Mouse (Mus musculus) midbrain, postnatal 0 days (tissue): Measurements from ENCODE around the gene Ppp1cc. TPM values are rescaled to one million over a fixed set of nuclear protein-coding genes. Genes with fewer than 3 reads are reported as not detected.

Experiments
- ATAC-seq: fragments of 200-750 bp; cut with Nextera tagmentation; 2 replicates; pipeline ENCODE4 v1.8.0; 2017; ENCODE audit warnings: moderate number of reproducible peaks, mild to moderate bottlenecking, moderate TSS enrichment, moderate library complexity; ENCODE audit not compliant: low FRiP score
- DNase-seq: peaks from one replicate; pipeline ENCODE4 v3.0.0-alpha.2; 2015; ENCODE audit warnings: low spot score
- H3K27ac ChIP-seq: fragments of 300-500 bp; sonication (generic); 2 replicates; pipeline ENCODE4 v1.5.1; 2014; ENCODE audit warnings: low read depth, mild to moderate bottlenecking, low read length, mixed read lengths
- H3K27me3 ChIP-seq: fragments of 300-500 bp; sonication (generic); 2 replicates; pipeline ENCODE4 v1.6.1; 2014; ENCODE audit warnings: low read length, control low read depth, mixed read lengths; ENCODE audit not compliant: insufficient read depth
- H3K36me3 ChIP-seq: fragments of 300-500 bp; sonication (generic); 2 replicates; pipeline ENCODE4 v1.6.1; 2014; ENCODE audit warnings: low read length, control low read depth, mixed read lengths; ENCODE audit not compliant: insufficient read depth
- H3K4me1 ChIP-seq: fragments of 300-500 bp; sonication (generic); 2 replicates; pipeline ENCODE4 v1.6.1; 2014; ENCODE audit warnings: mild to moderate bottlenecking, control low read depth, antibody characterized with exemption, low read length, mixed read lengths; ENCODE audit not compliant: insufficient read depth
- H3K4me2 ChIP-seq: fragments of 300-500 bp; sonication (generic); 2 replicates; pipeline ENCODE4 v1.6.1; 2014; ENCODE audit warnings: low read depth, mild to moderate bottlenecking, low read length, mixed read lengths; ENCODE audit not compliant: poor library complexity, severe bottlenecking
- H3K4me3 ChIP-seq: fragments of 300-500 bp; sonication (generic); 2 replicates; pipeline ENCODE4 v1.5.1; 2014; ENCODE audit warnings: low read depth, mild to moderate bottlenecking, low read length, moderate library complexity
- H3K9ac ChIP-seq: fragments of 300-500 bp; sonication (generic); replicated peaks from 2 replicates; pipeline ENCODE4 v1.6.1; 2014; ENCODE audit warnings: mild to moderate bottlenecking, low read length, moderate library complexity, mixed read lengths; ENCODE audit not compliant: poor library complexity, severe bottlenecking
- H3K9me3 ChIP-seq: fragments of 300-500 bp; sonication (generic); 2 replicates; pipeline ENCODE4 v1.6.1; 2016; ENCODE audit warnings: low read length, control low read depth
- CTCF ChIP-seq: IDR thresholded peaks from 2 replicates; pipeline ENCODE4 v1.5.1; 2016; ENCODE audit warnings: antibody characterized with exemption, mild to moderate bottlenecking
- WGBS: fragments of 180-500 bp; shearing (Covaris S2); extraction: QIAGEN DNeasy Blood & Tissue Kit; methylation state at CpG from one replicate; pipeline ENCODE4 v1.1.7; 2014; 5-methylcytosine and 5-hydroxymethylcytosine counted together
- polyA plus RNA-seq: library from polyadenylated mRNA; unstranded; fragments of >200 nt; fragmentation: Nextera tagmentation; extraction: Ambion mirVana; gene quantifications from 2 replicates; pipeline ENCODE4 v1.2.1, GENCODE M21; 2015
- total RNA-seq: library from RNA; depleted of rRNA; stranded (reverse); fragments of >200 nt; gene quantifications from 2 replicates; pipeline ENCODE4 v1.2.3, GENCODE M21; 2014

The Ppp1cc gene
- total and polyA plus RNA-seq, 2 experiments from 2014 or later = 164 to 206 TPM

DNA sequence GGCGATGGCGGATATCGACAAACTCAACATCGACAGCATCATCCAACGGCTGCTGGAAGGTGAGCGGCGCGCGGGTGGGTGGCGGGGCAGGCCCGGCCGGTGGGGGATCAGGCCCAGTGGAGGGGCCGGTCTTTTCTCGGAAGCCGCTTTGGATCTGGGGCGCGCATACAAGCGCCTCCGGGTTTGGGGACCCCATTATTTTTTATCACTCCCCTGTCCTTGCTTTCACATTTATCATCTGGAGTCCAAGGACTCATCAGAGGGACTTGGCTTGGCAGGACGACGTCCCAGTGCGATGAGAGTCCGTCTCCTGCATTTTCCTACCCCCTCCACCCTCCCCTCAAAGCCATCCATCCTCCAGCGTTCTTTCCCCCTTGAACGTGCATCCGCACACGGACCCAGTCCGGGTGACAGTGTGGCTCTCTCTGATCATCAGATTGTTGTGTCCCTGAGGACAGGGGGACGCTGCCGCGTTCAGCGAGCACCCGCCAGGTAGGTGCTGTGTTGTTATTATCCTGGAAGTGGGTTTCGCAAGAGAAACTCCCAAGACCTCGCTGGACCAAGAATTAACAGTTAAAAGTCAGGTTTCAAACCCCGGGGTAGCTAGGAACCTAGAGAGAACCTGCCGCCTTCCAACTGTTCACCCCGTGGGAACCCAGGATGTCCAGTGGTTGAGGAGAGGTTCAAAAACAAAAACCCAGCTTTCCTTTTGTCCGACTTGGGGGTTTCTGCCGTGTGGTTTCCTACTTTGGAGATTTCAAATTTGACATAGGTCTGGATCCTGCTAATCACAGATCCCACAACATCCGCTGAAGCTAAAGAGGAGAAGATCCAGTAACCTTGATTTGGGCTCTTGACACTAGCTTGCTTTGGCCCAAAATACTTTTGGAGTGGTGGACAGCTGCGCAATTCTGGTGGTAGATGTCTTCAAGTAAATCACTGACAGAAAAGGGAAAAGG is 758 bp downstream of the Ppp1cc start:
- H3K36me3 ChIP-seq = no peaks in the 10 kb centered on the region
- H3K9ac ChIP-seq = peak overlapping the region; percentile 93
- under 1% methylated on average over 40 of the region's 42 CpGs for WGBS
- H3K9me3 ChIP-seq = no peaks in the 10 kb centered on the region
- no peaks in the 10 kb centered on the region for H3K27me3 ChIP-seq
- ATAC-seq (peak; percentile 29; the same call in 1 of the 2 replicates), DNase-seq (no peak)
- H3K4me3 ChIP-seq = peak overlapping the region; percentile 84
- no peak for TF ChIP-seq CTCF
- peaks cover 24% of the 10 kb centered on the region for H3K4me1 ChIP-seq
- peak overlapping the region; percentile 85 for H3K27ac ChIP-seq
- peak overlapping the region; percentile 73 for H3K4me2 ChIP-seq

DNA sequence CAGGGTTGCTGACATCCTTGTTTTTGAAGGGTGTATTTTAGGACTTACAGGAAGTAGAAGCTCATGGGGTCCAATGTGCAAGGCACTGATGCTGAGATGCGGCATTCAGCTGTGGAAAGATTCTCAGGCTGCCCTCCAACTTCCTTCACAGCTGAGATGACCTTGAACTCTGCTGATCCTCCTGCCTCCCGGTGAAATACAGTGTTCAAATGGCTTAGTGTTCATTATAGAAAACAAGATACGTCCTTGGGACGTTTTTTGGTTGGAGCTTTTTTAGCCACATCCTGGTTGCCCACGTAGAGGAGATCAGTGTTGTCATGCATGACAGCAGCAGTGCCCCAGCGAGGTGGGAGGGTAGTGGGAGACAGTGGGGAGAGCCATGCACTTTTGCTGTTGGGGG is 5.1 kb downstream of the Ppp1cc start:
- 0 out of 2 replicates have a peak overlapping the region, but pooled peaks have one; percentile 6 for H3K4me2 ChIP-seq
- no peak overlapping the region for H3K9ac ChIP-seq
- WGBS = 35% methylated on average over 6 of the region's 6 CpGs
- DNase-seq (no peak), ATAC-seq (no peak)
- H3K4me3 ChIP-seq = no peak overlapping the region
- no peaks in the 10 kb centered on the region for H3K27me3 ChIP-seq
- H3K9me3 ChIP-seq = no peaks in the 10 kb centered on the region
- H3K4me1 ChIP-seq = peaks cover 43% of the 10 kb centered on the region
- no peak for TF ChIP-seq CTCF
- H3K36me3 ChIP-seq = peaks cover 4% of the 10 kb centered on the region
- no peak overlapping the region for H3K27ac ChIP-seq

DNA sequence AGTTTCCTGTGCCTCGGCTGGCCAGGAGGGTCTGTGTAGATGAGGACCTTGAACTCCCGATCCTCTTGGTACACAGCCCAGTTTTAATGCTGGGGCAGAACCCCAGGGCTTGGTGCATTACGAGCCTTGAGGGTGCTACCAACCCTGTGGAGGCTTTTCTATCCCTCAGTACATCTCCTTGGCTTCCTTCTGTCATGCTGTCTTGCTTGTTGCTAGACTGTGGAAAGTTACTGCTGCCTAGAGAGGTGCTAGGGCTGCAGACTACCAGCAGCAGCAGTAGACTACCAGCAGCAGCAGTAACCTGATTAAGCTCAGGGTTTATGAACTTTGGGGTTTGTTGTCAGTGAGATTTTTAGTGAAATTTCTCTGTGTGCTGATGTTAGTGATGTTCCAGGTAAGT is 5.9 kb downstream of the Ppp1cc start:
- peaks cover 43% of the 10 kb centered on the region for H3K4me1 ChIP-seq
- WGBS = 60% methylated on average over 3 of the region's 3 CpGs
- 0 out of 2 replicates have a peak overlapping the region, but pooled peaks have one; percentile 13 for H3K9ac ChIP-seq
- ATAC-seq (no peak), DNase-seq (no peak)
- no peak overlapping the region for H3K4me2 ChIP-seq
- H3K4me3 ChIP-seq = no peak overlapping the region
- H3K27me3 ChIP-seq = no peaks in the 10 kb centered on the region
- no peaks in the 10 kb centered on the region for H3K9me3 ChIP-seq
- TF ChIP-seq CTCF = no peak
- peak overlapping the region; percentile 47; the same call in 1 of the 2 replicates for H3K27ac ChIP-seq
- H3K36me3 ChIP-seq = peaks cover 10% of the 10 kb centered on the region

DNA sequence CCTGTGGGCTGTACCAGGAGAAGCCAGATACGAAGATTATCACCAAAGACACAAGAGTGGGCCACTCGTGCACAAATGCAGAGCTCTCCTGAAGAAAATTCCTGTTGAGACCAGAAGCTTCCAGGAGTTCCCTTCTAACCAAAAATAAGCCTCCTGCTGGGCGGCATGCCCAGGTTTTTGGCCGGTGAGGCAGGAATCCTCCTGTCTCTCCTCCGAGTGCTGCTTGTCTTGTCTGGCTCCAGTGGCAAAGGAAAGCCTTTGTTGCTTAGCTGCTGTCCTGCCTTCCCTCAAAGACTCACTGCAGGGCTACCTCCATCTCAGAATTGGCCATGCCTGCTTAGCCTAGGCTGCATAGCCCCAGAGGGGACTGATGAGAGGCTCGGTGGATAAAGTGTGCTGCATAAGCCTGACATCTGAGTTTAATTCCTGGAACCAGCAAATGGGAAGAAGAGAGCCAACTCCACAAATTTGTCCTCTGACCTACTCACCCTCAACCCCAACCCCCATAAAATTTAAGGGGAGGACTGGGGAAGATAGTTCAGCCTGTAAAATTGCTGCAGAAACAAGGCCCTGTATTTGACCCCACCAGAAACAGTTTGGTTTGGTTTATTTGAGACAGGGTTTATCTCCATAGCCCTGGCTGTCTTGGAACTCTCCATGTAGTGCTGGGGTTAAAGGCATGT is 7.3 kb downstream of the Ppp1cc start:
- H3K4me2 ChIP-seq = 0 out of 2 replicates have a peak overlapping the region, but pooled peaks have one; percentile 6
- 0 out of 2 replicates have a peak overlapping the region, but pooled peaks have one; percentile 19 for H3K9ac ChIP-seq
- ATAC-seq (no peak), DNase-seq (no peak)
- no peak overlapping the region for H3K4me3 ChIP-seq
- peaks cover 17% of the 10 kb centered on the region for H3K36me3 ChIP-seq
- H3K4me1 ChIP-seq = peaks cover 38% of the 10 kb centered on the region
- H3K27me3 ChIP-seq = no peaks in the 10 kb centered on the region
- TF ChIP-seq CTCF = no peak
- no peaks in the 10 kb centered on the region for H3K9me3 ChIP-seq
- peak overlapping the region; percentile 44; the same call in 1 of the 2 replicates for H3K27ac ChIP-seq
- WGBS = 28% methylated on average over 6 of the region's 6 CpGs

DNA sequence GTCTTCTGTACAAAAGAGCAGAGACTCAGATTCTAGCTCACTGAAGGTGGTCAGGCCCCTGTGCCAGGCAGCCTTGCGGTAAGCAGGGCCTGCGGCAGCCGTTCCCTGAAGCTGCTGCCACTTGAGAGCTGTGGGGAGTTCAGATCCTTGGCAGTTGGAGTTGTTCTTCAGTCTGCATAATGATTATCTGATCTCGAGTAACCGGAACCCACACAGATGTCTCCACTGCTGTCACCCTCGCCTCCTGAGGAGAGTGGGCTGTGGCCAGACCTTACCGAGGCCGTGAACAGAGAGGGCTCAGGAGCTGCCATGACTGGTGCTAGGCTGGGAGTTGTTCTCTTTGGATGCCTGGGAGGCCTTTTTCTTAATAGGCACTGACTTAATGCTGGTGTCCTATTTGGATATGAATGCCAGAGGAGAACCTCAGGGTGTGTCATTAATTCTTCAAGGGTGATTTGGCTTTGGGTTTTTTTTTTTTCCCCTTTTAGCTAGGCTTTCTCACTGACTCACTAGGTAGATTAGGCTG is 8.6 kb downstream of the Ppp1cc start:
- Histone ChIP-seq H3K9me3 (no peaks in the 10 kb centered on the region), H3K4me1 (peaks cover 27% of the 10 kb centered on the region), H3K36me3 (peaks cover 30% of the 10 kb centered on the region), H3K4me2 (peak overlapping the region; percentile 28), H3K9ac (no peak overlapping the region; the same call in 1 of the 2 replicates), H3K27ac (peak overlapping the region; percentile 44), H3K4me3 (no peak overlapping the region), H3K27me3 (no peaks in the 10 kb centered on the region)
- no peak for TF ChIP-seq CTCF
- no peak for ATAC-seq
- WGBS = 19% methylated on average over 8 of the region's 8 CpGs
- DNase-seq = peak; percentile 53
